Comparison of ENCODE assay signal across 10 mouse cellular contexts in genomic region chr3:90084790-90085189, GRCm38 (mm10). TPM values are rescaled to one million over a fixed set of nuclear protein-coding genes. Genes with fewer than 3 reads are reported as not detected.
A peak's percentile ranks its signal among the peaks of the same experiment; 100 is the strongest.
DNase-seq lines count a peak whose midpoint lies in the region; ATAC-seq and TF ChIP-seq lines count a peak whose summit lies in the region.
"Had no signal": no experiment of that assay in that cellular context is flagged by ENCODE, and none has a peak within 500 bp of the region (broad histone marks: within the 10 kb centered on the region; RNA-seq: fewer than 3 reads in every experiment).

No protein-coding gene starts in this region.

- no peaks in the 10 kb centered on the region for H3K27me3 ChIP-seq in forebrain, embryonic 15.5 days
- no peaks in the 10 kb centered on the region for H3K27me3 ChIP-seq in forebrain, embryonic 16.5 days (replicated peaks; ENCODE audit: control insufficient read depth, insufficient read depth, low read length)
- H3K27me3 ChIP-seq: limb, embryonic 13.5 days had no signal

- no peak overlapping the region for H3K9ac ChIP-seq in forebrain, embryonic 15.5 days (replicated peaks)
- H3K9ac ChIP-seq in forebrain, embryonic 16.5 days (replicated peaks; ENCODE audit: low read depth, low read length): no peak overlapping the region
- H3K9ac ChIP-seq: limb, embryonic 13.5 days had no signal

- intact Hi-C loops in left cerebral cortex, adult 2 months (cut with DNase I): loop anchor here (5.0 kb wide), 2 partner anchors 33 to 128 kb away; partner anchors contain the start of genes Rab13 and Rps27
- intact Hi-C loops in left cerebral cortex, postnatal 14 days (cut with DNase I): loop anchor here (5.0 kb wide), 1 partner anchor 128 kb away; the partner anchor contains the start of genes Rab13 and Rps27

- no peak for TF ChIP-seq CTCF in left cerebral cortex, adult 2 months (IDR thresholded peaks at IDR 0.05)

- no peak overlapping the region for H3K4me2 ChIP-seq in forebrain, embryonic 15.5 days (replicated peaks)
- H3K4me2 ChIP-seq in forebrain, embryonic 16.5 days (ENCODE audit: low read length): no peak overlapping the region
- H3K4me2 ChIP-seq: limb, embryonic 13.5 days had no signal

- no peaks in the 10 kb centered on the region for H3K9me3 ChIP-seq in forebrain, embryonic 15.5 days
- no peaks in the 10 kb centered on the region for H3K9me3 ChIP-seq in forebrain, embryonic 16.5 days (ENCODE audit: control insufficient read depth, low read length)
- H3K9me3 ChIP-seq: limb, embryonic 13.5 days had no signal

- H3K4me1 ChIP-seq in forebrain, embryonic 15.5 days: peaks cover 49% of the 10 kb centered on the region
- H3K4me1 ChIP-seq in forebrain, embryonic 16.5 days (replicated peaks; ENCODE audit: control insufficient read depth, insufficient read depth, low read length): peaks cover 46% of the 10 kb centered on the region

- H3K27ac ChIP-seq in forebrain, embryonic 15.5 days (replicated peaks): peak overlapping the region; percentile 65; the same call in 1 of the 2 replicates
- H3K27ac ChIP-seq in forebrain, embryonic 16.5 days (ENCODE audit: low read length): no peak overlapping the region; the same call in 1 of the 2 replicates
- peak overlapping the region; percentile 83 for H3K27ac ChIP-seq in left cerebral cortex, adult 2 months

- no peak for DNase-seq in left cerebral cortex, adult 2 months (ENCODE audit: extremely low spot score in 1 of 2, low spot score in 2 of 2)
- no peak for DNase-seq in left cerebral cortex, postnatal 14 days (ENCODE audit: low spot score in 2 of 2)
- peak; percentile 30 for DNase-seq in heart, adult 8-10 months (ENCODE audit: low spot score)
- peak; percentile 29 for DNase-seq in lung, postnatal 14 days
- no peak for DNase-seq in cerebellum, postnatal 14 days
- no peak for DNase-seq in layer of hippocampus, postnatal 14 days (ENCODE audit: low spot score in 2 of 2)
- DNase-seq: cerebellum, adult 11-12 months had no signal

- no peak overlapping the region for H3K4me3 ChIP-seq in forebrain, embryonic 15.5 days
- no peak overlapping the region for H3K4me3 ChIP-seq in forebrain, embryonic 16.5 days (replicated peaks; ENCODE audit: low read length)
- no peak overlapping the region for H3K4me3 ChIP-seq in left cerebral cortex, adult 2 months
- H3K4me3 ChIP-seq: limb, embryonic 13.5 days had no signal

- H3K36me3 ChIP-seq in forebrain, embryonic 15.5 days: peaks cover 30% of the 10 kb centered on the region
- H3K36me3 ChIP-seq in forebrain, embryonic 16.5 days (ENCODE audit: control insufficient read depth, insufficient read depth): peaks cover 11% of the 10 kb centered on the region; the same call in 1 of the 2 replicates

- whole genome bisulfite sequencing in forebrain, embryonic 15.5 days: 80% methylated on average over 4 of the region's 4 CpGs
- WGBS in forebrain, embryonic 16.5 days: 83% methylated on average over 4 of the region's 4 CpGs

- ATAC-seq in forebrain, embryonic 15.5 days (replicated peaks): no peak
- no peak for ATAC-seq in forebrain, embryonic 16.5 days

RNA-seq across cellular contexts. Expression of gene Tpm3, which starts 12.3 kb away (rescaled TPM):
- 448 and 450 TPM in 2 replicates for polyA plus RNA-seq in forebrain, embryonic 15.5 days (2015; fragmentation: Nextera tagmentation; extraction: Ambion mirVana)
- 471 and 509 TPM in 2 replicates for polyA plus RNA-seq in forebrain, embryonic 16.5 days (2015; fragmentation: Nextera tagmentation; extraction: Ambion mirVana)
- 100 to 1,000 TPM; 182 to 193 TPM for total RNA-seq in left cerebral cortex, adult 2 months (2021)
- 100 to 1,000 TPM; 220 to 223 TPM for total RNA-seq in left cerebral cortex, postnatal 14 days (2021)
- 10 to 100 TPM; 34.1 to 43.4 (median 38.2) TPM for total RNA-seq in heart, adult 8-10 months (2022)
- 100 to 1,000 TPM; 193 to 202 TPM for total RNA-seq in layer of hippocampus, postnatal 14 days (2021)

RNA-seq across cellular contexts. Expression of gene Nup210l, which starts 19.1 kb away (rescaled TPM):
- polyA plus RNA-seq in forebrain, embryonic 15.5 days (2015; fragmentation: Nextera tagmentation; extraction: Ambion mirVana): 0.23 and 0.29 TPM in 2 replicates
- 0.22 and 0.42 TPM in 2 replicates for polyA plus RNA-seq in forebrain, embryonic 16.5 days (2015; fragmentation: Nextera tagmentation; extraction: Ambion mirVana)
- total RNA-seq in left cerebral cortex, adult 2 months (2021): under 1 TPM; 0.36 to 0.42 TPM
- under 1 TPM; 0.38 to 0.55 TPM for total RNA-seq in left cerebral cortex, postnatal 14 days (2021)
- total RNA-seq in heart, adult 8-10 months (2022): under 1 TPM; 0.06 to 0.16 (median 0.10) TPM
- under 1 TPM; 0.39 to 0.45 TPM for total RNA-seq in layer of hippocampus, postnatal 14 days (2021)

RNA-seq across cellular contexts. Expression of gene Ubap2l, which starts 32.4 kb away (rescaled TPM):
- polyA plus RNA-seq in forebrain, embryonic 15.5 days (2015; fragmentation: Nextera tagmentation; extraction: Ambion mirVana): 149 and 159 TPM in 2 replicates
- polyA plus RNA-seq in forebrain, embryonic 16.5 days (2015; fragmentation: Nextera tagmentation; extraction: Ambion mirVana): 146 and 158 TPM in 2 replicates
- total RNA-seq in left cerebral cortex, adult 2 months (2021): 100 to 1,000 TPM; 180 to 197 TPM
- 100 to 1,000 TPM; 191 to 205 TPM for total RNA-seq in left cerebral cortex, postnatal 14 days (2021)
- total RNA-seq in heart, adult 8-10 months (2022): 100 to 1,000 TPM; 105 to 133 (median 121) TPM
- total RNA-seq in layer of hippocampus, postnatal 14 days (2021): 100 to 1,000 TPM; 182 to 186 TPM

RNA-seq across cellular contexts. Expression of gene 4933434E20Rik, which starts 33.4 kb away (rescaled TPM):
- polyA plus RNA-seq in forebrain, embryonic 15.5 days (2015; fragmentation: Nextera tagmentation; extraction: Ambion mirVana): 215 and 217 TPM in 2 replicates
- polyA plus RNA-seq in forebrain, embryonic 16.5 days (2015; fragmentation: Nextera tagmentation; extraction: Ambion mirVana): 220 and 232 TPM in 2 replicates
- total RNA-seq in left cerebral cortex, adult 2 months (2021): 10 to 100 TPM; 95.2 to 98.7 TPM
- 10 to 100 TPM; 77.2 to 78.1 TPM for total RNA-seq in left cerebral cortex, postnatal 14 days (2021)
- 100 to 1,000 TPM in 1 of 4 experiments, 10 to 100 TPM in 3; 91.0 to 102 (median 93.9) TPM for total RNA-seq in heart, adult 8-10 months (2022)
- total RNA-seq in layer of hippocampus, postnatal 14 days (2021): 10 to 100 TPM; 81.6 to 84.9 TPM

Comparison
In these comparisons a context has a peak if more than half of its experiments do, and no peak if none do; other contexts are left out.
1. DNase-seq: peak in heart, adult 8-10 months (single experiment) and lung, postnatal 14 days (single experiment); none in left cerebral cortex, adult 2 months (0 of 2), left cerebral cortex, postnatal 14 days (0 of 2), cerebellum, postnatal 14 days (0 of 2) and layer of hippocampus, postnatal 14 days (0 of 2).
2. RNA of gene Tpm3, which starts 12.3 kb away (total RNA-seq): 220 to 223 TPM in left cerebral cortex, postnatal 14 days, 193 to 202 TPM in layer of hippocampus, postnatal 14 days and 182 to 193 TPM in left cerebral cortex, adult 2 months; 34.1 to 43.4 TPM in heart, adult 8-10 months; every median in the first group is over 4 times any median in the second.